Mouse (Mus musculus) lung, embryonic 14.5 days (tissue): Measurements from ENCODE around the gene Ctnnbip1. TPM values are rescaled to one million over a fixed set of nuclear protein-coding genes. Genes with fewer than 3 reads are reported as not detected.

ENCODE experiments used
- ATAC-seq: fragments of 200-750 bp; cut with Nextera tagmentation; 2 replicates; pipeline ENCODE4 v1.8.0; 2017; ENCODE audit warnings: mild to moderate bottlenecking, moderate TSS enrichment, moderate library complexity; ENCODE audit not compliant: insufficient read depth
- DNase-seq: peaks from one replicate; pipeline ENCODE4 v3.0.0-alpha.2; 2015
- H3K27ac ChIP-seq: fragments of 300-500 bp; sonication (generic); 2 replicates; pipeline ENCODE4 v1.5.1; 2014; ENCODE audit warnings: low read depth, mild to moderate bottlenecking, moderate library complexity
- H3K27me3 ChIP-seq: fragments of 300-500 bp; sonication (generic); 2 replicates; pipeline ENCODE4 v1.6.1; 2014; ENCODE audit warnings: low read length, control low read depth; ENCODE audit not compliant: insufficient read depth
- H3K36me3 ChIP-seq: fragments of 300-500 bp; sonication (generic); 2 replicates; pipeline ENCODE4 v1.6.1; 2014; ENCODE audit warnings: control low read depth; ENCODE audit not compliant: insufficient read depth
- H3K4me1 ChIP-seq: fragments of 300-500 bp; sonication (generic); 2 replicates; pipeline ENCODE4 v1.6.1; 2014; ENCODE audit warnings: antibody characterized with exemption, control low read depth; ENCODE audit not compliant: insufficient read depth
- H3K4me2 ChIP-seq: fragments of 300-500 bp; sonication (generic); 2 replicates; pipeline ENCODE4 v1.6.1; 2014; ENCODE audit warnings: mild to moderate bottlenecking
- H3K4me3 ChIP-seq: fragments of 300-500 bp; sonication (generic); 2 replicates; pipeline ENCODE4 v1.5.1; 2014; ENCODE audit warnings: low read depth, low read length
- H3K9ac ChIP-seq: fragments of 300-500 bp; sonication (generic); 2 replicates; pipeline ENCODE4 v1.6.1; 2014
- H3K9me3 ChIP-seq: fragments of 300-500 bp; sonication (generic); 2 replicates; pipeline ENCODE4 v1.6.1; 2016; ENCODE audit warnings: low read depth, low read length, control low read depth
- CTCF ChIP-seq: IDR thresholded peaks from 2 replicates; pipeline ENCODE4 v1.5.1; 2016; ENCODE audit warnings: antibody characterized with exemption, low read depth
- WGBS: fragments of 180-500 bp; shearing (Covaris S2); extraction: QIAGEN DNeasy Blood & Tissue Kit; methylation state at CpG from one replicate; pipeline ENCODE4 v1.1.7; 2014; 5-methylcytosine and 5-hydroxymethylcytosine counted together
- polyA plus RNA-seq: library from polyadenylated mRNA; unstranded; fragments of >200 nt; fragmentation: Nextera tagmentation; extraction: Ambion mirVana; gene quantifications from 2 replicates; pipeline ENCODE4 v1.2.1, GENCODE M21; 2014

Ctnnbip1 gene
- polyA plus RNA-seq, 1 experiment from 2014 or later, result 65.4 TPM

GRCm38 (mm10) chr4:149586783-149587595, 69.0 kb downstream of the Ctnnbip1 start:
- H3K4me1 ChIP-seq, result 0 out of 2 replicates have a peak, but pooled peaks cover 5% of the 10 kb centered on the region
- H3K36me3 ChIP-seq, result no peaks in the 10 kb centered on the region
- H3K9me3 ChIP-seq, result 0 out of 2 replicates have a peak, but pooled peaks cover 3% of the 10 kb centered on the region
- H3K27ac ChIP-seq, result no peak overlapping the region
- 1% methylated on average over 72 of the region's 72 CpGs for WGBS
- ATAC-seq (peak; percentile 44; the same call in 1 of the 2 replicates), DNase-seq (peak; percentile 47)
- peaks cover 26% of the 10 kb centered on the region; the same call in 1 of the 2 replicates for H3K27me3 ChIP-seq
- no peak for TF ChIP-seq CTCF
- H3K4me3 ChIP-seq, result peak overlapping the region; percentile 90
- H3K4me2 ChIP-seq, result peak overlapping the region; percentile 99
- H3K9ac ChIP-seq, result peak overlapping the region; percentile 85

DNA sequence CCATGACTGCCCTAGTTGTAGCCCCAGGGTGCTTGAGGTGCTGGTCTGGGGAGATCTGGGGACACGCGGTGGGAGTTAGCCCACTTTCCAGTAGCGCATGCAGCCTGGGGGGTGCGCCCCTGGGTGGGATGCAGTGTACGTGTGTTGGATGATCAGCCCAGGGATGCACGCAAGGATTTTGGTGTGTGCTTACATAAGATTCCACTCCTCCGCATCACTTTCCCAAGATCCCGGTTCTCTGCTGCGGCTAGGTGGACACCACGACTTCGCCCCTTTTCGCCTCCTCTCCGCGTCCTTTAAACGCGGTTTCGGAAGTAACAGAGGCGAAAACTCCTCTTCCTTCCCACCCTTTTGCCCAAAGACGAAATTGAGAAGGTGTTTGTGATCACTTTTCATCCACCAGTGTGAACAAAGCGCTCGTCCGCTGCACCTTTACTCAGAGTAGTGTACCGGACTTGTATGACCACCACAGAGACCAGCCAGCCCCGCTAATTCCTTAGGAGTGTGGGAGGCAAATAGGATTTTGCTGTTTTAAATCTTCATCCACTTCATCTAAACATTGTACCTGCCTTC, 69.6 kb downstream of the Ctnnbip1 start:
- Histone ChIP-seq H3K4me2 (peak overlapping the region; percentile 99), H3K27me3 (peaks cover 26% of the 10 kb centered on the region; the same call in 1 of the 2 replicates), H3K4me1 (0 out of 2 replicates have a peak, but pooled peaks cover 5% of the 10 kb centered on the region), H3K9me3 (0 out of 2 replicates have a peak, but pooled peaks cover 3% of the 10 kb centered on the region), H3K36me3 (no peaks in the 10 kb centered on the region), H3K9ac (peak overlapping the region; percentile 85), H3K4me3 (peak overlapping the region; percentile 90), H3K27ac (no peak overlapping the region)
- peak; percentile 35 for DNase-seq
- no peak for TF ChIP-seq CTCF
- WGBS, result 5% methylated on average over 24 of the region's 24 CpGs
- ATAC-seq, result peak; percentile 48; the same call in 1 of the 2 replicates

DNA sequence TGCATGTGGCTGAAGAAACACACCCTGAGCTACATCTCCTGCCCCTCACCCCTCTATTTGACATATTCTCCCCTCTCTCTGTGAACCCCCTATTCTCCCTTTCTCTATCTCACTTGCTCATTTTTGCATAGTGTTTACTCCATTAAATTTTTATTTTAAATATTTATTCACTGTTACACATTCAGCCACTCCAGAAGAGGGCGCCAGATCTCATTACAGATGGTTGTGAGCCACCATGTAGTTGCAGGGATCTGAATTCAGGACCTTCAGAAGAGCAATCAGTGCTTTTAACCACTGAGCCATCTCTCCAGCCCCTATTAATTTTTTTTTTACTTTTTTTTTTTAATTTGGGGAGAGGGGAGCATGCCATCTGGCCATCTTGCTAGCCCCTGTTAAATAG, 72.2 kb downstream of the Ctnnbip1 start:
- H3K4me2 ChIP-seq, result no peak overlapping the region
- 70% methylated on average over 1 of the region's 1 CpGs for WGBS
- H3K27me3 ChIP-seq, result peaks cover 20% of the 10 kb centered on the region; the same call in 1 of the 2 replicates
- H3K27ac ChIP-seq, result no peak overlapping the region
- ATAC-seq (no peak), DNase-seq (no peak)
- 0 out of 2 replicates have a peak, but pooled peaks cover 3% of the 10 kb centered on the region for H3K9me3 ChIP-seq
- TF ChIP-seq CTCF, result no peak
- H3K4me3 ChIP-seq, result no peak overlapping the region
- no peaks in the 10 kb centered on the region for H3K36me3 ChIP-seq
- 0 out of 2 replicates have a peak, but pooled peaks cover 5% of the 10 kb centered on the region for H3K4me1 ChIP-seq
- H3K9ac ChIP-seq, result no peak overlapping the region

- Histone ChIP-seq H3K4me1 (0 out of 2 replicates have a peak, but pooled peaks cover 5% of the 10 kb centered on the region), H3K27me3 (peaks cover 20% of the 10 kb centered on the region; the same call in 1 of the 2 replicates), H3K9ac (no peak overlapping the region), H3K4me3 (no peak overlapping the region), H3K9me3 (0 out of 2 replicates have a peak, but pooled peaks cover 3% of the 10 kb centered on the region), H3K4me2 (no peak overlapping the region), H3K27ac (no peak overlapping the region), H3K36me3 (no peaks in the 10 kb centered on the region)
- DNase-seq (peak; percentile 50), ATAC-seq (no peak)
- 85% methylated on average over 2 of the region's 2 CpGs for WGBS
- TF ChIP-seq CTCF, result peak; percentile 54
Observed at GRCm38 (mm10) chr4:149591486-149591885, 73.5 kb downstream of the Ctnnbip1 start.

- Histone ChIP-seq H3K36me3 (no peaks in the 10 kb centered on the region), H3K4me3 (no peak overlapping the region), H3K9ac (no peak overlapping the region), H3K27ac (no peak overlapping the region), H3K4me2 (no peak overlapping the region), H3K9me3 (0 out of 2 replicates have a peak, but pooled peaks cover 3% of the 10 kb centered on the region), H3K27me3 (no peaks in the 10 kb centered on the region), H3K4me1 (no peaks in the 10 kb centered on the region)
- no peak for DNase-seq
- 72% methylated on average over 9 of the region's 9 CpGs for WGBS
- no peak for TF ChIP-seq CTCF
- ATAC-seq, result no peak
Observed at GRCm38 (mm10) chr4:149594913-149595581, 77.0 kb downstream of the Ctnnbip1 start.

- no peak overlapping the region for H3K27ac ChIP-seq
- 73% methylated on average over 12 of the region's 12 CpGs for whole genome bisulfite sequencing
- no peak overlapping the region for H3K4me3 ChIP-seq
- H3K4me1 ChIP-seq, result peaks cover 3% of the 10 kb centered on the region; the same call in 1 of the 2 replicates
- no peaks in the 10 kb centered on the region for H3K9me3 ChIP-seq
- H3K27me3 ChIP-seq, result no peaks in the 10 kb centered on the region
- H3K9ac ChIP-seq, result no peak overlapping the region
- DNase-seq (peak; percentile 20), ATAC-seq (no peak)
- no peaks in the 10 kb centered on the region for H3K36me3 ChIP-seq
- TF ChIP-seq CTCF, result no peak
- H3K4me2 ChIP-seq, result no peak overlapping the region
Observed at GRCm38 (mm10) chr4:149597641-149598208, 79.7 kb downstream of the Ctnnbip1 start.
